Mouse (Mus musculus) bone marrow, adult 2 months (tissue): ENCODE results near the gene Smc3. TPM values are rescaled to one million over a fixed set of nuclear protein-coding genes. Genes with fewer than 3 reads are reported as not detected.

ENCODE experiments used
- H3K27ac ChIP-seq: fragments of 200-500 bp; 2 replicates; pipeline ENCODE4 v1.5.1; 2012; ENCODE audit warnings: low read depth, mild to moderate bottlenecking, control low read depth, inconsistent platforms, low read length; ENCODE audit not compliant: control insufficient read depth, poor library complexity, insufficient read depth
- H3K4me1 ChIP-seq: fragments of 200-500 bp; 2 replicates; pipeline ENCODE4 v1.6.1; 2011; ENCODE audit warnings: low read length; ENCODE audit not compliant: control insufficient read depth, insufficient read depth
- H3K4me3 ChIP-seq: fragments of 200-500 bp; replicated peaks from 2 replicates; pipeline ENCODE3; 2011; ENCODE audit warnings: mild to moderate bottlenecking, low read depth, low read length, control low read depth; ENCODE audit not compliant: control insufficient read depth
- CTCF ChIP-seq: fragments of 200-500 bp; IDR thresholded peaks from 2 replicates; pipeline ENCODE4 v1.5.1; 2011; ENCODE audit warnings: low read length, control low read depth; ENCODE audit not compliant: control insufficient read depth, insufficient read depth
- POLR2A ChIP-seq: fragments of 200-500 bp; IDR thresholded peaks from 2 replicates; pipeline ENCODE4 v1.6.1; 2011; ENCODE audit warnings: low read depth, mild to moderate bottlenecking, control low read depth, low read length, borderline replicate concordance; ENCODE audit not compliant: control insufficient read depth
- WGBS: fragments of 180-500 bp; shearing (Covaris S2); methylation state at CpG from one replicate; pipeline ENCODE4 v1.1.7; 2018; 5-methylcytosine and 5-hydroxymethylcytosine counted together
- polyA plus RNA-seq: library from polyadenylated mRNA; stranded (reverse); fragments of >200 nt; gene quantifications from 2 replicates; pipeline ENCODE4 v1.2.4, GENCODE M21; 2011; ENCODE audit warnings: low replicate concordance; ENCODE audit not compliant: missing spikeins, insufficient read depth, insufficient read length

The Smc3 gene
- polyA plus RNA-seq, 1 experiment = 52.3 TPM

DNA sequence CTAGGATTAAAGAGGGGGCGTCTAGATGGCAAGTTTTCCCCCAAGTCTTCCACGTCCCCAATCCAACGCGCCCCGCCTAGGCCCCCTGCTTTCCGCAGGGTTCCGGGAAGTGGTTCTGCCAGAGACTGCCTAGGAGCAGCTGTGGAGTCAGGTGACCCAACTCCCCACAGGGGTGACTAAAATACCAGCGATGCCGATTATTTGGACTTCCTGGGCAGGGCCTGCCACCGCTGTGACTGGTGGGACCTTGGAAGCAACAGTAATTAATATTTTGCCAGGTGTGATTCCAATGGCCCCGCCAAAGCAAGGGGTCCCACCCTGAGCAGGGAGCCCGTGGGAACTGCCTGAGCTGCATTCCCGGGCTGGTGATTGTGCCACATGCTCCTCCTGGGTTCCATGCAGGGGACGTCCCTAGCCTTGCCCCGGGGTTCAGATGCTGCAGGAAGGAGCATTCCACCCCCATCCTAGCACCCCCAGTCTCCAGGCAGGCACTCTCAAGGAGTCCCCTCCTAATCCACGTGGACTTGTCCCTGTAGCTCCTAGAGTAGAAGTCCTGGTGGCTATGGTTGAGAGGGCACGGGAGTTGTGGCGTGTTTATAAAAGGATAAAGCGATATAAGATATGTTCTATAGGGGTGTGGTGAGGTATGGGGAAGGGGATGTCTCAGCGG is 42.8 kb upstream of the Smc3 start:
- TF ChIP-seq POLR2A = no peak
- TF ChIP-seq CTCF = no peak
- 27% methylated on average over 20 of the region's 20 CpGs for WGBS
- no peak overlapping the region for H3K27ac ChIP-seq
- no peaks in the 10 kb centered on the region; the same call in none of the 2 replicates for H3K4me1 ChIP-seq
- no peak overlapping the region for H3K4me3 ChIP-seq

DNA sequence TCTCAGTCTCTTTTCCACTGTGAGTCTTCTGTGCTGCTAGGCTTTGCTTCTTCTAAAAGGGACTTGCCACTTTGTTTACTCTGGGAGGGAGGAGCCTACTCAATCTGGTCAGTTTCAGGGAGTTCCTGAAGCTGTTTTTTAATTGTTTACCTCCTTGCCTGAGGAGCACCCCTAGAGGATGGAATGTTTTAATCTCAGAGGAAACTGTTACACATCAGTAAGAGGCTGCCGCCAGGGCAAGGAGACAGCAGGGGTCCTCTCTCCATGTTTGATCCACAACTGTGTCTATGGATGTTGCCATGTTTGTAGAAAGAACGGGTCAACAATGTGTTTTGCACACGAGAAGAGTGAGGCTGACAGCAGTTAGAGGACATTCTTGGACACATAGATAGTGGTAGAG is 39.8 kb upstream of the Smc3 start:
- H3K27ac ChIP-seq = no peak overlapping the region
- no peaks in the 10 kb centered on the region; the same call in none of the 2 replicates for H3K4me1 ChIP-seq
- TF ChIP-seq CTCF (no peak), POLR2A (no peak)
- 88% methylated on average over 3 of the region's 3 CpGs for WGBS
- no peak overlapping the region for H3K4me3 ChIP-seq

DNA sequence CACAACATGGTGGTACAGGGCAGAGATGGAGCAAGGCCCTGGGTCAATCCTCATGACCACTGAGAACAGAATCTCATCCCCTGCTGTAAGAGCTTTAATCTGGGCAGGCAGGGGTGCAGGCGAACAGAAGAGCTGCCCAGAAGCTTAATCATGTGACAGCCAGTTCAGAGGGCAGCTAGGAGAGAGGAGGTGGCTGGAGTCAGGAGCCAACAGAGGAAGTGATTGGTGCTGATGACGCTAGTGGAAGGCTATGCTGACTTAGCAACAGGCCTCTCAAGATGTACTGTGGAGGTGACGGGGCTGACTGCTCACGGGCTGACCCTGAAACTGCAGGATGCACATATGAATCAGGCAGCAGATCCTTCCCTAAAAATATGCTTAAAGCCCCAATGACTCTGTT is 36.0 kb upstream of the Smc3 start:
- Histone ChIP-seq H3K4me3 (no peak overlapping the region), H3K27ac (no peak overlapping the region), H3K4me1 (no peaks in the 10 kb centered on the region; the same call in 1 of the 2 replicates)
- TF ChIP-seq POLR2A = no peak
- TF ChIP-seq CTCF = no peak
- WGBS = 55% methylated on average over 4 of the region's 4 CpGs

DNA sequence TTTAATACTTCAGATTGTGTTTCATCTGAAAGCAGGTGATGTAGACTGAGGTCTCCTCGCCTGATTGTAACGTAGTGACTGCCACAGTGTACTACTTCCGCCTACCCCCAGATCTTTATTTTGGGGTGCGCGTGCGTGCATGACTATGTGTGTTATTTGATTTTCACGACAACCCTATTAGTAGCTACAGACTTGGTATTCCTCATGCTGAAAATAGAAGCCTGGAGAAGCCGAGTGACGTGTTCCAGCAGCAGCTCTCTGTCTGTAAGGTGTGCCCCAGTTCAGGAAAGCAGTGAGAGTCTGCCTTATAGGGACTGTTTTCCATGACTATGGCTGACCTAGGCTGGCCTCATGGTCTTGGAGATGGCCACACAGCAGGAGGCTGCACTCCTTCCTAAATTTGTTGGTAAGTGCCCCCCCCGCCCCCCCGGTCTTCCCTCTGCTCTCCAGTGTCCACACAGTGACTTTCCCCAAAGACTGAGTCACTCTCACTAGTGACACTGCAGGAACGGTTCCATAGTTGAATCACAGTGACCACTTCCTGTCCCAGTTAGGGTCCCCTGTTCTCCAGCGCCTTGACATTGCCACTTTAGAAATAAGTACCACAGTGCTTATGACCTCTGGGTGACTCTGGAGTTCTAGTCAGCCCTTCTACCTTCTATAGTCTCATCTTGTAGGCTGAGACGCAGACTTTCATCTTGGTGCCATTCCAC is 34.5 kb upstream of the Smc3 start:
- TF ChIP-seq CTCF (no peak), POLR2A (no peak)
- Histone ChIP-seq H3K27ac (no peak overlapping the region), H3K4me1 (no peaks in the 10 kb centered on the region; the same call in 1 of the 2 replicates), H3K4me3 (no peak overlapping the region)
- 73% methylated on average over 14 of the region's 14 CpGs for WGBS

DNA sequence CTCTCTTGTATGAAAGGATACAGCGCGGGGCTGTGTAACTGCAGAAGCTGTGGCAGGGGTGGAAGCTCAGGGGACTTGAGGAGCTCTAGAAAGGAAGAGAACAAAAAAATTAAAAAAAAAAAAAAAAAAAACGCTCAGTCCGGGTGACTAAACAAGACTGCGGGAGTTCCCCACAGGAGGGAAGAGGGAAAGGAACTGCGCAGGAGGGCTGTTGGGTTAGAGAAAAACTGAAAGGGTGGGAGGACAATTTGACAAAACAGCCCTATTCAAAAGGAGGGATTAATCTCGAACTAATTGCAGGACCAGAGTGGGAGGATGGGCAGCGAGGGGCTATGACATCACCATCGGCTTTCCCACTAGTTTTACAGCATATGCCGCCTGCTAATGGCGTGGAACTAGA is 32.3 kb upstream of the Smc3 start:
- WGBS = 19% methylated on average over 11 of the region's 11 CpGs
- TF ChIP-seq CTCF = no peak
- no peak for TF ChIP-seq POLR2A
- Histone ChIP-seq H3K4me3 (no peak overlapping the region), H3K27ac (no peak overlapping the region), H3K4me1 (peaks cover 1% of the 10 kb centered on the region; the same call in 1 of the 2 replicates)

DNA sequence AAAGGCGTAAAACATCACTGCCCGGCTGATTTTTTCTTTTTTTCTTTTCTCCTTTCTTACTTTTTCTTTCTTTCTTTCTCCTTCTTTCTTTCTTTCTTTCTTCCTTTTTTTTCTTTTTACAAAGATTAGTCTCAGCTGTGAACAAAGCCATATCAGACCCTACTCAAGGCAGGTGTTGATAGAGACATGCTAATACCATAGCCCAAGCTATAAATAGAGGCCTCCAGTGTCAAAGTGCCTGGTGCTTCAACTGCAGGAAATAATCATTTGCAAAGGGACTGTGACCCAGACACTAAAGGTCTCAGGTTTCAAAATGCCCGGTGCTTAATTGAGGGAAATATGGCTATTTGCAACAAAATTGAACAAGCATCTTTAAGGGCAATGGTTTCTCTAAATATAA is 31.6 kb upstream of the Smc3 start:
- whole genome bisulfite sequencing = 55% methylated on average over 3 of the region's 3 CpGs
- Histone ChIP-seq H3K27ac (no peak overlapping the region), H3K4me1 (peaks cover 1% of the 10 kb centered on the region; the same call in 1 of the 2 replicates), H3K4me3 (no peak overlapping the region)
- TF ChIP-seq POLR2A (no peak), CTCF (no peak)

DNA sequence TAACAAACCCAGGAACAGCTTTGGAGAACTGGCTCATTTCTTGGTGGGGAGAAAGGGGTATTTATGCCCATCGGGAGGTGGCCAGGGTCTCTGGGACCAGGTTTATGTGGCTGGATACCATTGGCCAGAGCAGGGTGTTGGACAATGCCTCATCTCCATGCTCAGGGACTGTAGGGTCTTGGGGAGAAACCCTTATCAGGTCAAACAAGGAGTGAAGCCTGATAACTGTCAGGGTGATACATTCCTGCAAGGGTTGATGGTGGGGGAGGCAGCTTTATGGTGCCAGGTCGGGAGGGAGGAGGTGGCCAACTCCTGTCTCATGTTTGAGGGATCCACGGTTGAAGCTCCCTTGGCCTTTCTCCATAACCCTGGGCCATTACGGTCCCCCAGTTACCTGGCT is 29.1 kb upstream of the Smc3 start:
- 66% methylated on average over 4 of the region's 4 CpGs for WGBS
- TF ChIP-seq CTCF (no peak), POLR2A (no peak)
- Histone ChIP-seq H3K27ac (no peak overlapping the region), H3K4me1 (peaks cover 1% of the 10 kb centered on the region; the same call in 1 of the 2 replicates), H3K4me3 (no peak overlapping the region)

DNA sequence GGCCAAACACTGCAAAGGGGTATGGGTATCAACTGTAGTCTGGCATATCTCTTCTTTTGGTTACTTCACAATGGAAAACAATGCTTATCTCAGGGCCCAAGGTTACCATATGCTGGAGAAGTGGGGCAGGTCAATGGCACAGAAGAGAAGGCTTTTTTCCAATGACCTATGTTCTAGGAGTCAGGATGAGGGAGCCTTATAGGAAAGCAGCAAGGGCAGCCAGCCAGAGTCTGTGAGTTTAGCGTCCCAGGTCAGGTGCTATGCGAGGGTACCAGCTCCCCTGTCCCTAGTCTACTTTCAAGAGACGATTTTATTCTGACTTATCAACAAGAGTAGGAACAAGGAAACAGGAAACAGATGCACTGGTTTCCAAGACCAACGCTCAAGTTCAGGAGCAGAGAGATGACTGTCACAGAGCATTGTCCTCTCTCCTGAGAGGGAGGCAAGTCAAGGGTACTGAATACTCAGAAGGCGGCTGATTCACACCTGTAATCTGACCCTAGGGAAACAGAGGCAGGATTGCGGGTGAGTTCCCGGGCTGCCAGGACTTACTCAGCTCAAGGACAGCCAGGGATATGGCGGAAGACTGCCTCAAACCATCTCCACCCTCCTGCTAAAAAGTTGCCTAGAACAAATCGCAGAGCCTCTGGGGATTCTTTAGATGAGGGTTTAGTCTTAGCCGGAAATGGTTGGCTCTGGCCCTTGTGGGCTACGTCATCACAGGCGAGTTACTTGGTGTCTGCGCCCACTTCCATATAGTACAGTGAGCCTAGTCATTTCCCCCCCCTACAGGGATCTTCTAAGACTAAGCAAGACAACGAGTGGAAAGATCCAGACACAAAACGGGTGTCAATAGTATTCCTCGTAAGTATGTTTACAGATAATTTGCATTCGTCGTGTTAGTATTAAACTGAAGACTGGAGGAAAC is 28.4 kb upstream of the Smc3 start:
- WGBS = 33% methylated on average over 18 of the region's 18 CpGs
- no peak for TF ChIP-seq CTCF
- TF ChIP-seq POLR2A = no peak
- H3K27ac ChIP-seq = no peak overlapping the region
- H3K4me3 ChIP-seq = no peak overlapping the region
- peaks cover 1% of the 10 kb centered on the region; the same call in 1 of the 2 replicates for H3K4me1 ChIP-seq

DNA sequence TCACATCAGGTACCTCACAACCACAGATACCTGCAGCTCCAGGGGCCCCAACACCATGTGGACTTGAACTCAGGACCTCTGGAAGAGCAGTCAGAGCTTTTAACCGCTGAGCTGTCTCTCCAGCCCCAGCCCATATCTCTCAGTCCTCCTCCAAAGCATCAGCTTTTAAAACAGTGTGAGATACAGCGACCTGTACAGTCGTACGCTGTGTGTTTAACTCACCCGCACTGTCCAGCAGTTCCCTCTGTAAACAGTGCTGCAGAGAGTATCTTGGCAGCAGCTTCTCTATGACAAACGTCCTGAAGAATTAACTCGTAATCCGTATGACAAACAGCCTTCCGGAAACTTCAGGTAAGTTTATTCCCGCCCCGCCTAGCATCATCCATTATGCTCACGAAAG is 27.6 kb upstream of the Smc3 start:
- WGBS = 86% methylated on average over 12 of the region's 12 CpGs
- TF ChIP-seq CTCF (no peak), POLR2A (no peak)
- Histone ChIP-seq H3K27ac (no peak overlapping the region), H3K4me3 (no peak overlapping the region), H3K4me1 (peaks cover 1% of the 10 kb centered on the region; the same call in 1 of the 2 replicates)
